Mouse (Mus musculus) liver, embryonic 13.5 days (tissue): ENCODE measurements around the gene Gm2a. TPM values are rescaled to one million over a fixed set of nuclear protein-coding genes. Genes with fewer than 3 reads are reported as not detected.

Experiments
- ATAC-seq: fragments of 200-750 bp; cut with Nextera tagmentation; 2 replicates; pipeline ENCODE4 v1.8.0; 2017; ENCODE audit warnings: low read depth, mild to moderate bottlenecking, moderate number of reproducible peaks, moderate library complexity
- DNase-seq: peaks from one replicate; pipeline ENCODE4 v3.0.0; 2022
- H3K27ac ChIP-seq: fragments of 300-500 bp; sonication (generic); 2 replicates; pipeline ENCODE4 v1.5.1; 2015; ENCODE audit warnings: moderate library complexity, mild to moderate bottlenecking, inconsistent platforms
- H3K27me3 ChIP-seq: fragments of 300-500 bp; sonication (generic); 2 replicates; pipeline ENCODE4 v1.6.1; 2015; ENCODE audit warnings: mild to moderate bottlenecking, inconsistent platforms
- H3K36me3 ChIP-seq: fragments of 300-500 bp; sonication (generic); 2 replicates; pipeline ENCODE4 v1.6.1; 2015; ENCODE audit warnings: mild to moderate bottlenecking, inconsistent platforms
- H3K4me1 ChIP-seq: fragments of 300-500 bp; sonication (generic); replicated peaks from 2 replicates; pipeline ENCODE4 v1.6.1; 2015; ENCODE audit warnings: inconsistent platforms
- H3K4me2 ChIP-seq: fragments of 300-500 bp; sonication (generic); 2 replicates; pipeline ENCODE4 v1.6.1; 2015; ENCODE audit warnings: inconsistent platforms, mild to moderate bottlenecking, moderate library complexity
- H3K4me3 ChIP-seq: fragments of 300-500 bp; sonication (generic); replicated peaks from 2 replicates; pipeline ENCODE4 v1.5.1; 2015; ENCODE audit warnings: mild to moderate bottlenecking, inconsistent platforms
- H3K9ac ChIP-seq: fragments of 300-500 bp; sonication (generic); 2 replicates; pipeline ENCODE4 v1.6.1; 2015; ENCODE audit warnings: mild to moderate bottlenecking, inconsistent platforms
- H3K9me3 ChIP-seq: fragments of 300-500 bp; sonication (generic); replicated peaks from 2 replicates; pipeline ENCODE4 v1.6.1; 2016; ENCODE audit warnings: inconsistent platforms
- WGBS: fragments of 180-500 bp; shearing (Covaris S2); methylation state at CpG from one replicate; pipeline ENCODE4 v1.1.7; 2015; ENCODE audit not compliant: insufficient replicate concordance; 5-methylcytosine and 5-hydroxymethylcytosine counted together
- polyA plus RNA-seq: library from polyadenylated mRNA; unstranded; fragments of >200 nt; fragmentation: Nextera tagmentation; extraction: Ambion mirVana; gene quantifications from 2 replicates; pipeline ENCODE4 v1.2.1, GENCODE M21; 2015

The Gm2a gene
- polyA plus RNA-seq, 1 experiment from 2014 or later = 9.6 TPM

- Histone ChIP-seq H3K4me3 (peak overlapping the region; percentile 56), H3K27me3 (0 out of 2 replicates have a peak, but pooled peaks cover 3% of the 10 kb centered on the region)
These were observed 1.0 kb upstream of the Gm2a start for GRCm38 (mm10) chr11:55096731-55097462.

GRCm38 (mm10) chr11:55098189-55098915 is 437 bp downstream of the Gm2a start:
- peak overlapping the region; percentile 74 for H3K4me2 ChIP-seq
- 0 out of 2 replicates have a peak, but pooled peaks cover 3% of the 10 kb centered on the region for H3K27me3 ChIP-seq
- H3K36me3 ChIP-seq = no peaks in the 10 kb centered on the region
- H3K4me1 ChIP-seq = peaks cover 24% of the 10 kb centered on the region
- DNase-seq (no peak), ATAC-seq (peak; percentile 40; the same call in 1 of the 2 replicates)
- H3K9me3 ChIP-seq = no peaks in the 10 kb centered on the region
- peak overlapping the region; percentile 43 for H3K9ac ChIP-seq
- 18% methylated on average over 24 of the region's 24 CpGs for WGBS
- peak overlapping the region; percentile 56 for H3K4me3 ChIP-seq
- no peak overlapping the region for H3K27ac ChIP-seq

More at GRCm38 (mm10) chr11:55096731-55097462, 1.0 kb upstream of the Gm2a start:
- peak overlapping the region; percentile 74 for H3K4me2 ChIP-seq
- no peaks in the 10 kb centered on the region for H3K36me3 ChIP-seq
- H3K9me3 ChIP-seq = no peaks in the 10 kb centered on the region
- peak overlapping the region; percentile 69 for H3K27ac ChIP-seq
- 23% methylated on average over 11 of the region's 11 CpGs for WGBS
- H3K4me1 ChIP-seq = peaks cover 21% of the 10 kb centered on the region
- DNase-seq = no peak
- peak overlapping the region; percentile 22; the same call in 1 of the 2 replicates for H3K9ac ChIP-seq
- ATAC-seq = no peak

DNA sequence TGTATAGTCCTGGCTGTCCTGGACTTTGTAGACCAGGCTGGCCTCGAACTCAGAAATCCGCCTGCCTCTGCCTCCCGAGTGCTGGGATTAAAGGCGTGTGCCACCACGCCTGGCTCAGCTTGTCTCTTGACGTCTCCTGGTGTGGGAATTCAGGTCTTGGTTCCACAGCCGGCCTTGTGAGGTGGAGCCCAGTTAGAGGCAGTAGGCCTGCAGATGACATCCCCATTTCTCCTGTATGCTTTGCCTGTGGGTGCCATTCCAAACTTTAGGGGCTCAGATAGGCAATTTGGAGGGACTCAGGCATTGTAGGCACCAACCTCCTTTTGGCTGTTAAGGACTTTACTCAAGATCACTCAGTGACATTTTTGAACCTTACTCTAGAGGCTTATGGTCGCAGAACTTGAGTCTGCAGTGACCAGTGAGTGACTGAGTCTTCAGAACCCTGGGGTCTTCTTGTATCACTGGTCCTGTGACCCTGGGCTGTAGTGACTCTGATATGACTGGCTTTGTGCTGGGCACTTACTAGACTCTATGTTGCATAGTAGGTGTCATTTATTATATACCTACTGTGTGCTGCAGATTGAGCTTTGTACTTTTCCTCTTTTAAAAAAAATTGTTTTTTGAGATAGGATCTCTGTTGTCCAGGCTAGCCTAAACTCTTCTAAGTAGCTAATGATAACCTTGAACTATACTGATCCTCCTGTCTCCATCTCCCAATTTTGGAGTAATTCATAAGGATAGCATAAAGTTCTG is 1.3 kb downstream of the Gm2a start:
- 0 out of 2 replicates have a peak, but pooled peaks cover 3% of the 10 kb centered on the region for H3K27me3 ChIP-seq
- 79% methylated on average over 8 of the region's 8 CpGs for WGBS
- no peak overlapping the region for H3K4me3 ChIP-seq

GRCm38 (mm10) chr11:55099868-55100267 is 2.0 kb downstream of the Gm2a start:
- no peaks in the 10 kb centered on the region for H3K36me3 ChIP-seq
- no peak overlapping the region for H3K4me3 ChIP-seq
- H3K9ac ChIP-seq = no peak overlapping the region
- peaks cover 26% of the 10 kb centered on the region for H3K4me1 ChIP-seq
- no peak for ATAC-seq
- no peak for DNase-seq
- WGBS = 32% methylated on average over 4 of the region's 4 CpGs
- no peak overlapping the region for H3K27ac ChIP-seq
- H3K27me3 ChIP-seq = 0 out of 2 replicates have a peak, but pooled peaks cover 3% of the 10 kb centered on the region
- no peak overlapping the region for H3K4me2 ChIP-seq
- no peaks in the 10 kb centered on the region for H3K9me3 ChIP-seq

More for the DNA sequence above, 1.3 kb downstream of the Gm2a start:
- ATAC-seq = no peak
- Histone ChIP-seq H3K4me1 (peaks cover 26% of the 10 kb centered on the region), H3K9me3 (no peaks in the 10 kb centered on the region), H3K36me3 (no peaks in the 10 kb centered on the region), H3K27ac (no peak overlapping the region; the same call in 1 of the 2 replicates), H3K9ac (no peak overlapping the region), H3K4me2 (no peak overlapping the region; the same call in 1 of the 2 replicates)
- no peak for DNase-seq

- Histone ChIP-seq H3K4me1 (peaks cover 20% of the 10 kb centered on the region), H3K9ac (no peak overlapping the region), H3K36me3 (no peaks in the 10 kb centered on the region), H3K27me3 (no peaks in the 10 kb centered on the region), H3K4me3 (no peak overlapping the region), H3K9me3 (no peaks in the 10 kb centered on the region), H3K27ac (no peak overlapping the region), H3K4me2 (no peak overlapping the region)
- ATAC-seq (no peak), DNase-seq (no peak)
- WGBS = 61% methylated on average over 3 of the region's 3 CpGs
These were observed 4.1 kb downstream of the Gm2a start for GRCm38 (mm10) chr11:55102015-55102414.

DNA sequence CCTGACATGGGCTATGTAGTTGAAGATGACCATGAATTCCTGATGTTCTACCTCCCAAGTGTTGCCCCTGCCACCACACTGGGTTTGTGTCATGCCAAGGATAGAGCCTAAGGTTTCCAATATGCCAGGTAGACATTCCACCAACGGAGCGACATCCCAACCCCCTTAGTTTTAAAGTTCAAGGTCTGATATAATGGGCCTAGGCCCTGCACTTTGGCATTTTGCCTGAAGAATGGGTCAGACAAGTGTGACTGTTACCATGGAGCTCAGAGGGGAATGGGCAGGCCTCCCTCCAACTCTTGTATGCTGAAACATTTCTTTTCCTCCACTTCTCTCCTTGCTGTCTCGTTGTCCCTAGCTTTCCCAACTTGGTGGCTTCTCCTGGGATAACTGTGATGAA is 5.3 kb downstream of the Gm2a start:
- Histone ChIP-seq H3K27me3 (no peaks in the 10 kb centered on the region), H3K27ac (no peak overlapping the region), H3K4me1 (peaks cover 10% of the 10 kb centered on the region), H3K9ac (no peak overlapping the region), H3K4me2 (no peak overlapping the region), H3K9me3 (no peaks in the 10 kb centered on the region), H3K36me3 (no peaks in the 10 kb centered on the region), H3K4me3 (no peak overlapping the region)
- no peak for DNase-seq
- WGBS = 74% methylated on average over 3 of the region's 3 CpGs
- no peak for ATAC-seq

- Histone ChIP-seq H3K4me2 (no peak overlapping the region), H3K27me3 (no peaks in the 10 kb centered on the region), H3K27ac (no peak overlapping the region), H3K4me3 (no peak overlapping the region), H3K4me1 (peaks cover 5% of the 10 kb centered on the region), H3K9me3 (no peaks in the 10 kb centered on the region), H3K36me3 (peaks cover 3% of the 10 kb centered on the region; the same call in 1 of the 2 replicates), H3K9ac (no peak overlapping the region)
- ATAC-seq (no peak), DNase-seq (no peak)
- WGBS = 38% methylated on average over 4 of the region's 4 CpGs
These were observed 7.5 kb downstream of the Gm2a start for GRCm38 (mm10) chr11:55105389-55105788.

DNA sequence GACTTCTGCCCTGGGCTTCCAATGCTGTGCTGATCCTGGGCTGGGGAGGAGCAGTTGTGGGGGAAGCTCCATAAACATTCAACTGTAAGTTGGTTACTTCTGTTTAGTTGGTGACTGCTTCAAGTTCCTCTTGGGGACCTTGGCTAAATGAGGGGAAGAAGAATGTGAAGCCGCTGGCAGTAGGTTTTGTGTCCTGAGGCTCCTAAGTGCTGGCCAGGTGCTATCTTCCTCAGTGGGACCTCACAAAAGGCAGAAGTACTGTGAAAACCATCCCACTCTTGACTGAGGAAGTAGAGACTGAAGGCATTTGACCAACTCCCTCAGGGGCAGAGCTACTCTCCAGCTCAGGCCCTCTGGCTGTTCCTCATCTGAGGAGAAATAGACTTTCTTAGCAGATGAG is 8.7 kb downstream of the Gm2a start:
- 49% methylated on average over 1 of the region's 1 CpGs for WGBS
- ATAC-seq (no peak), DNase-seq (no peak)

GRCm38 (mm10) chr11:55109521-55110300 is 11.8 kb downstream of the Gm2a start:
- ATAC-seq (no peak), DNase-seq (no peak)
- peaks cover 7% of the 10 kb centered on the region; the same call in 1 of the 2 replicates for H3K4me1 ChIP-seq
- no peaks in the 10 kb centered on the region for H3K27me3 ChIP-seq
- H3K36me3 ChIP-seq = peaks cover 3% of the 10 kb centered on the region; the same call in 1 of the 2 replicates
- no peaks in the 10 kb centered on the region for H3K9me3 ChIP-seq
- WGBS = 76% methylated on average over 7 of the region's 7 CpGs
- no peak overlapping the region for H3K27ac ChIP-seq
- H3K9ac ChIP-seq = no peak overlapping the region
- no peak overlapping the region for H3K4me3 ChIP-seq
- H3K4me2 ChIP-seq = no peak overlapping the region

More for the DNA sequence above, 8.7 kb downstream of the Gm2a start:
- Histone ChIP-seq H3K36me3 (peaks cover 3% of the 10 kb centered on the region; the same call in 1 of the 2 replicates), H3K4me2 (no peak overlapping the region), H3K4me3 (no peak overlapping the region), H3K9me3 (no peaks in the 10 kb centered on the region), H3K9ac (no peak overlapping the region), H3K27ac (peak overlapping the region; percentile 5; the same call in 1 of the 2 replicates), H3K27me3 (no peaks in the 10 kb centered on the region), H3K4me1 (peaks cover 5% of the 10 kb centered on the region)

- WGBS = 59% methylated on average over 7 of the region's 7 CpGs
- Histone ChIP-seq H3K4me2 (no peak overlapping the region), H3K9ac (no peak overlapping the region), H3K27me3 (no peaks in the 10 kb centered on the region), H3K36me3 (peaks cover 3% of the 10 kb centered on the region; the same call in 1 of the 2 replicates), H3K27ac (no peak overlapping the region), H3K4me1 (peaks cover 7% of the 10 kb centered on the region; the same call in 1 of the 2 replicates), H3K4me3 (no peak overlapping the region), H3K9me3 (no peaks in the 10 kb centered on the region)
- ATAC-seq = no peak
- no peak for DNase-seq
These were observed 12.8 kb downstream of the Gm2a start for GRCm38 (mm10) chr11:55110566-55111169.
